Mouse (Mus musculus) hindbrain, embryonic 10.5 days (tissue): Measurements from ENCODE around the gene Abca17. TPM values are rescaled to one million over a fixed set of nuclear protein-coding genes. Genes with fewer than 3 reads are reported as not detected.

ENCODE experiments used
- DNase-seq: peaks from one replicate; pipeline ENCODE4 v3.0.0-alpha.2; 2017; ENCODE audit warnings: low spot score
- H3K27ac ChIP-seq: fragments of 300-500 bp; sonication (generic); 2 replicates; pipeline ENCODE4 v1.5.1; 2016; ENCODE audit warnings: mild to moderate bottlenecking, moderate library complexity
- H3K27me3 ChIP-seq: fragments of 300-500 bp; sonication (generic); 2 replicates; pipeline ENCODE4 v1.6.1; 2016; ENCODE audit warnings: mild to moderate bottlenecking; ENCODE audit not compliant: poor library complexity, insufficient read depth, severe bottlenecking
- H3K36me3 ChIP-seq: fragments of 300-500 bp; sonication (generic); 2 replicates; pipeline ENCODE4 v1.6.1; 2016; ENCODE audit warnings: mild to moderate bottlenecking, moderate library complexity
- H3K4me1 ChIP-seq: fragments of 300-500 bp; sonication (generic); replicated peaks from 2 replicates; pipeline ENCODE4 v1.6.1; 2016; ENCODE audit warnings: mild to moderate bottlenecking
- H3K4me3 ChIP-seq: fragments of 300-500 bp; sonication (generic); 2 replicates; pipeline ENCODE4 v1.5.1; 2016; ENCODE audit warnings: mild to moderate bottlenecking, moderate library complexity
- H3K9me3 ChIP-seq: fragments of 300-500 bp; sonication (generic); 2 replicates; pipeline ENCODE4 v1.6.1; 2016; ENCODE audit warnings: mild to moderate bottlenecking, moderate library complexity
- WGBS: fragments of 180-500 bp; shearing (Covaris S2); methylation state at CpG from one replicate; pipeline ENCODE4 v1.1.7; 2016; 5-methylcytosine and 5-hydroxymethylcytosine counted together
- polyA plus RNA-seq: library from polyadenylated mRNA; unstranded; fragments of >200 nt; fragmentation: Nextera tagmentation; extraction: Ambion mirVana; gene quantifications from 2 replicates; pipeline ENCODE4 v1.2.1, GENCODE M21; 2016

Abca17 gene
- polyA plus RNA-seq, 1 experiment from 2014 or later, result not detected

DNA sequence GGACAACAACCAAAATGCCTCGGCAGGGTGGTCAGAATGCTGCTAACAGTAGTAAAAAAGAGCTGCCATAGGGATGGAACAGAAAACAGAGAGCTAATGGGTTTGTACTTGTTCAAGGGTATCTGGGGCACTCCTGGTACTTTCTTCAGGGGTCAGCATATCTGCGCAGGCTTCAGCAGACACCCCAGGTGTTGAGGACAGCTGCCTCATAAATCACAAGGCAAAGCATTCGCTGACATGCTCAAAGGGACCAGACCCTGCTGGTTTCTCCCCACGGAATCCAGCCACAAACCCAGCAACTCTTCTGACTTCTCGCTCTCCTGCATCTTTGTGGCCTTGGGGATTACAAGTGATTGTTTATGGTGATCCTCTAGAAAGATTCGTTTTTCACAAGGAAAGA, 128.2 kb downstream of the Abca17 start:
- no peak overlapping the region for H3K27ac ChIP-seq

DNA sequence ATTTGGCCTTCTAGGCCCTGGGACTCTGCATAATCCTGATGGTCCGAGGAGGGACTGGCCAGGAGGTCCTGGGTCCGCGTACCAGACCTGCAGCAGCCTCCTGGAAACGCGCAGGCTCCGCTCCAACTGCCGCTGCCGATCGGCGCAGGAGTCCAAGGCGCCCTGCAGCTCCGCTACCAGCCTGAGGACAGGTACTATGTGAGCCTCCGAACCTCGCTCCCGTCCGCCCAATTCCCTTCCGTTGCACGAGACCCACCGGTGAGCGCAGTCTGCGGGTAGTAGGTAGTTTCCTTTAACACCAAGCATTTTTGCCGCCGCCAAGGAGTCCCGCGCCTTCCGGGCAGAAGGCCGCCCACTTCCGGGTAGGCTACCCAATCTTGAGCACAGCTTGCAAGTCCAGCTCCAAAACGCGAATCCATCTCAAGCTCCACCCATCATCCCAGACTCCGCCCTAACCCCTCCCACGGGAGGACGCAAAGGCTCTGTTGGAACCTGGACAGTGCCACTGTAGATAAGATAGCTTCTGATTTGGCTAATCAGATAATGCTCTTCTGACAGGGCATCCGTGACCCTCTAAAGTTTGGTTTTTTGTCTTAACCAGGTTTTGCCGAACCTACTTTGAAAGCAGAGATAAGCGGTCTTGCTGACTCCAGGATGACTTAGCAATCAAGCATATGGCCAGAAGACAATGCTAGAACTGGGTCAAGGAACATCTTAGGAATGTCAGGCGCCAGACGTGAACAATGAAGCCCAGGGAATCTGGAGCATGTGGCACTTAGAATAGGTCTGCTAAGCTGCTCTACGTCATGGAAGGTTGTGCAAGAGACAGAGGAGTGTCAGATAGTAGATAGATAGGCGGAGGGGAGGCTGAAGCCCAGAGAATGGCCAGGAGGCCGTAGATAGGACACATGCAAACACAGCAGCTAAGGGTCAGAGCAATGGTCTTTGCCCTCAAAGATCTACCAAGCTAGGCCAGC, 130.1 kb downstream of the Abca17 start, which contains the start of gene Tedc2:
Tedc2 (minus strand) TSS at position 417 of the 977 bp plus-strand sequence.
- peak within 1 kb of the TSS; percentile 92 for H3K27ac ChIP-seq
- H3K4me3 ChIP-seq, result peak within 1 kb of the TSS; percentile 83
- no peaks in the 10 kb centered on the region for H3K9me3 ChIP-seq
- H3K27me3 ChIP-seq, result no peaks in the 10 kb centered on the region
- H3K36me3 ChIP-seq, result peaks cover 72% of the 10 kb centered on the region
- DNase-seq, result peak; percentile 93
- peaks cover 29% of the 10 kb centered on the region for H3K4me1 ChIP-seq
- WGBS, result 6% methylated on average over 41 of the region's 41 CpGs

More for the DNA sequence above, 128.2 kb downstream of the Abca17 start:
- WGBS, result 81% methylated on average over 6 of the region's 6 CpGs
- peaks cover 26% of the 10 kb centered on the region for H3K4me1 ChIP-seq
- no peaks in the 10 kb centered on the region for H3K27me3 ChIP-seq
- H3K36me3 ChIP-seq, result peaks cover 74% of the 10 kb centered on the region
- DNase-seq, result no peak
- no peak overlapping the region for H3K4me3 ChIP-seq
- no peaks in the 10 kb centered on the region for H3K9me3 ChIP-seq

DNA sequence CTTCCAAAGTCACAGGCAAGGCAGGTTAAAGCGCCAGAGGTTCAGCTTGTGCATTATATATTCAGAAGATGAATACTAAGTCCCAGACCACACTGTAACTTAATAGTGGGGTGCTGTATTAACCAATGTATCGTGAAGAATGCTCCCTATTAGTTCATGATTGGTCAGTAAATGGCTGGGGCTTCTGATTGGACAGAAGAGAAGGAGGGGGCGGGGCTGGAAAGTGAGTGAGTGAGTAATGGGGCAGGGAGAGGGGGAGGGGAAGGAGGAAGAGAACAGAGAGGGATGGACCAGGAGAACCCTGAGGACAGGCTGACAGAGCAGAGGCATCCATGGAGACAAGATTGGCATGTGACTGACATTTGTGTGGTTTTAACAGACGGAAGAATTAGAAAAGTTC, 134.0 kb downstream of the Abca17 start:
- 65% methylated on average over 4 of the region's 4 CpGs for WGBS
- H3K36me3 ChIP-seq, result peaks cover 54% of the 10 kb centered on the region
- H3K27ac ChIP-seq, result no peak overlapping the region
- H3K9me3 ChIP-seq, result no peaks in the 10 kb centered on the region
- H3K4me3 ChIP-seq, result no peak overlapping the region
- no peak for DNase-seq
- no peaks in the 10 kb centered on the region; the same call in 1 of the 2 replicates for H3K27me3 ChIP-seq
- H3K4me1 ChIP-seq, result peaks cover 38% of the 10 kb centered on the region

Other genes starting within 250 kb of the Abca17 start
- 30.4 and 32.9 TPM in 2 replicates for gene Pdpk1, start 200.1 kb downstream of the Abca17 start, polyA plus RNA-seq
- 42.9 and 50.0 TPM in 2 replicates for gene Amdhd2, start 187.3 kb downstream of the Abca17 start, polyA plus RNA-seq
- gene Atp6v0c, start 181.4 kb downstream of the Abca17 start, polyA plus RNA-seq, result 488 and 579 TPM in 2 replicates
- gene Tbc1d24, start 145.5 kb downstream of the Abca17 start, polyA plus RNA-seq, result 6.0 and 6.4 TPM in 2 replicates
- gene Ntn3, start 141.5 kb downstream of the Abca17 start, polyA plus RNA-seq, result 4.8 and 7.3 TPM in 2 replicates
- 19.3 and 22.4 TPM in 2 replicates for gene Tedc2, start 130.2 kb downstream of the Abca17 start, polyA plus RNA-seq
- gene Ccnf, start 99.6 kb downstream of the Abca17 start, polyA plus RNA-seq, result 97.9 and 115 TPM in 2 replicates
- gene Abca3, start 882 bp upstream of the Abca17 start, polyA plus RNA-seq, result 10.2 and 13.7 TPM in 2 replicates
- 423 and 452 TPM in 2 replicates for gene Rnps1, start 63.5 kb upstream of the Abca17 start, polyA plus RNA-seq
- 74.9 and 77.3 TPM in 2 replicates for gene Eci1, start 75.6 kb upstream of the Abca17 start, polyA plus RNA-seq
- gene Dnase1l2, start 92.0 kb upstream of the Abca17 start, polyA plus RNA-seq, result 3.0 and 4.3 TPM in 2 replicates
- gene E4f1, start 119.2 kb upstream of the Abca17 start, polyA plus RNA-seq, result 37.8 and 40.1 TPM in 2 replicates
- gene Pgp, start 119.3 kb upstream of the Abca17 start, polyA plus RNA-seq, result 80.9 and 81.8 TPM in 2 replicates
- 0.61 and 2.5 TPM in 2 replicates for gene Bricd5, start 122.8 kb upstream of the Abca17 start, polyA plus RNA-seq
- 35.1 and 36.0 TPM in 2 replicates for gene Mlst8, start 128.0 kb upstream of the Abca17 start, polyA plus RNA-seq
- gene Caskin1, start 137.5 kb upstream of the Abca17 start, polyA plus RNA-seq, result 6.8 and 10.2 TPM in 2 replicates
- gene Traf7, start 176.9 kb upstream of the Abca17 start, polyA plus RNA-seq, result 93.6 and 96.4 TPM in 2 replicates
- gene Rab26, start 183.1 kb upstream of the Abca17 start, polyA plus RNA-seq, result 1.8 and 3.0 TPM in 2 replicates
- 11.9 and 21.7 TPM in 2 replicates for gene Pkd1, start 198.8 kb upstream of the Abca17 start, polyA plus RNA-seq